Mouse (Mus musculus): ENCODE measurements at regions not wholly inside any gene's neighbourhood (a gene's known extent, or its start where the extent isn't known, plus 50 kb on each side); places are given as distances from the start of the nearest gene placed in this dataset.

- TF ChIP-seq CTCF (IDR thresholded peaks at IDR 0.05; ENCODE audit: low read depth) (no peak), EP300 (optimal IDR thresholded peaks at IDR 0.05) (no peak)
Measured at GRCm38 (mm10) chr17:74923101-74923500, 82.3 kb upstream of the Ltbp1 start.

Measured in stomach, postnatal 0 days (tissue).